Mouse (Mus musculus): ENCODE results near the gene Cftr. TPM values are rescaled to one million over a fixed set of nuclear protein-coding genes. Genes with fewer than 3 reads are reported as not detected.

Gene Cftr
- polyA plus RNA-seq, 1 experiment: not detected

- WGBS: 78% methylated on average over 3 of the region's 3 CpGs
- no peak overlapping the region for H3K4me3 ChIP-seq (replicated peaks; ENCODE audit: control insufficient read depth, low read depth, low read length)
- H3K4me1 ChIP-seq (ENCODE audit: control insufficient read depth, insufficient read depth, low read length): no peaks in the 10 kb centered on the region
- no peak for TF ChIP-seq CTCF (IDR thresholded peaks at IDR 0.05; ENCODE audit: control insufficient read depth, insufficient read depth, low read length)
- TF ChIP-seq POLR2A (IDR thresholded peaks at IDR 0.05; ENCODE audit: borderline replicate concordance, control insufficient read depth, low read depth, low read length): no peak
- H3K27ac ChIP-seq (ENCODE audit: control insufficient read depth, insufficient read depth, low read depth, low read length, poor library complexity): no peak overlapping the region
These were observed 10.2 kb downstream of the Cftr start for GRCm38 (mm10) chr6:18180665-18181064.

GRCm38 (mm10) chr6:18182903-18183302 is 12.4 kb downstream of the Cftr start:
- H3K4me3 ChIP-seq (replicated peaks; ENCODE audit: control insufficient read depth, low read depth, low read length): no peak overlapping the region
- H3K4me1 ChIP-seq (ENCODE audit: control insufficient read depth, insufficient read depth, low read length): no peaks in the 10 kb centered on the region
- H3K27ac ChIP-seq (ENCODE audit: control insufficient read depth, insufficient read depth, low read depth, low read length, poor library complexity): no peak overlapping the region
- TF ChIP-seq POLR2A (IDR thresholded peaks at IDR 0.05; ENCODE audit: borderline replicate concordance, control insufficient read depth, low read depth, low read length): no peak
- no peak for TF ChIP-seq CTCF (IDR thresholded peaks at IDR 0.05; ENCODE audit: control insufficient read depth, insufficient read depth, low read length)

- H3K4me3 ChIP-seq (replicated peaks; ENCODE audit: control insufficient read depth, low read depth, low read length): no peak overlapping the region
- 31% methylated on average over 1 of the region's 1 CpGs for WGBS
- no peak for TF ChIP-seq POLR2A (IDR thresholded peaks at IDR 0.05; ENCODE audit: borderline replicate concordance, control insufficient read depth, low read depth, low read length)
- TF ChIP-seq CTCF (IDR thresholded peaks at IDR 0.05; ENCODE audit: control insufficient read depth, insufficient read depth, low read length): no peak
- no peaks in the 10 kb centered on the region for H3K4me1 ChIP-seq (ENCODE audit: control insufficient read depth, insufficient read depth, low read length)
- no peak overlapping the region for H3K27ac ChIP-seq (ENCODE audit: control insufficient read depth, insufficient read depth, low read depth, low read length, poor library complexity)
These were observed 50.2 kb downstream of the Cftr start for GRCm38 (mm10) chr6:18220691-18221090.

- H3K4me1 ChIP-seq (ENCODE audit: control insufficient read depth, insufficient read depth, low read length): no peaks in the 10 kb centered on the region
- H3K4me3 ChIP-seq (replicated peaks; ENCODE audit: control insufficient read depth, low read depth, low read length): no peak overlapping the region
- H3K27ac ChIP-seq (ENCODE audit: control insufficient read depth, insufficient read depth, low read depth, low read length, poor library complexity): no peak overlapping the region
- 89% methylated on average over 4 of the region's 4 CpGs for WGBS
- TF ChIP-seq CTCF (IDR thresholded peaks at IDR 0.05; ENCODE audit: control insufficient read depth, insufficient read depth, low read length): no peak
- no peak for TF ChIP-seq POLR2A (IDR thresholded peaks at IDR 0.05; ENCODE audit: borderline replicate concordance, control insufficient read depth, low read depth, low read length)
These were observed 52.7 kb downstream of the Cftr start for GRCm38 (mm10) chr6:18223206-18223605.

- TF ChIP-seq CTCF (IDR thresholded peaks at IDR 0.05; ENCODE audit: control insufficient read depth, insufficient read depth, low read length) (no peak), POLR2A (IDR thresholded peaks at IDR 0.05; ENCODE audit: borderline replicate concordance, control insufficient read depth, low read depth, low read length) (no peak)
- WGBS: 75% methylated on average over 3 of the region's 3 CpGs
- Histone ChIP-seq H3K27ac (ENCODE audit: control insufficient read depth, insufficient read depth, low read depth, low read length, poor library complexity) (no peak overlapping the region), H3K4me3 (replicated peaks; ENCODE audit: control insufficient read depth, low read depth, low read length) (no peak overlapping the region), H3K4me1 (ENCODE audit: control insufficient read depth, insufficient read depth, low read length) (no peaks in the 10 kb centered on the region)
These were observed 54.7 kb downstream of the Cftr start for GRCm38 (mm10) chr6:18225157-18225556.

- TF ChIP-seq POLR2A (IDR thresholded peaks at IDR 0.05; ENCODE audit: borderline replicate concordance, control insufficient read depth, low read depth, low read length) (no peak), CTCF (IDR thresholded peaks at IDR 0.05; ENCODE audit: control insufficient read depth, insufficient read depth, low read length) (no peak)
- Histone ChIP-seq H3K27ac (ENCODE audit: control insufficient read depth, insufficient read depth, low read depth, low read length, poor library complexity) (no peak overlapping the region), H3K4me3 (replicated peaks; ENCODE audit: control insufficient read depth, low read depth, low read length) (no peak overlapping the region), H3K4me1 (ENCODE audit: control insufficient read depth, insufficient read depth, low read length) (no peaks in the 10 kb centered on the region)
- WGBS: 58% methylated on average over 1 of the region's 1 CpGs
These were observed 76.0 kb downstream of the Cftr start for GRCm38 (mm10) chr6:18246495-18246894.

GRCm38 (mm10) chr6:18247891-18248463 is 77.5 kb downstream of the Cftr start:
- Histone ChIP-seq H3K27ac (ENCODE audit: control insufficient read depth, insufficient read depth, low read depth, low read length, poor library complexity) (no peak overlapping the region), H3K4me3 (replicated peaks; ENCODE audit: control insufficient read depth, low read depth, low read length) (no peak overlapping the region), H3K4me1 (ENCODE audit: control insufficient read depth, insufficient read depth, low read length) (no peaks in the 10 kb centered on the region)
- WGBS: 75% methylated on average over 2 of the region's 2 CpGs
- TF ChIP-seq POLR2A (IDR thresholded peaks at IDR 0.05; ENCODE audit: borderline replicate concordance, control insufficient read depth, low read depth, low read length) (no peak), CTCF (IDR thresholded peaks at IDR 0.05; ENCODE audit: control insufficient read depth, insufficient read depth, low read length) (no peak)

- WGBS: 58% methylated on average over 4 of the region's 4 CpGs
- no peak overlapping the region for H3K4me3 ChIP-seq (replicated peaks; ENCODE audit: control insufficient read depth, low read depth, low read length)
- TF ChIP-seq CTCF (IDR thresholded peaks at IDR 0.05; ENCODE audit: control insufficient read depth, insufficient read depth, low read length) (no peak), POLR2A (IDR thresholded peaks at IDR 0.05; ENCODE audit: borderline replicate concordance, control insufficient read depth, low read depth, low read length) (no peak)
- H3K27ac ChIP-seq (ENCODE audit: control insufficient read depth, insufficient read depth, low read depth, low read length, poor library complexity): no peak overlapping the region
- H3K4me1 ChIP-seq (ENCODE audit: control insufficient read depth, insufficient read depth, low read length): no peaks in the 10 kb centered on the region
These were observed 78.0 kb downstream of the Cftr start for GRCm38 (mm10) chr6:18248464-18248863.

- 52% methylated on average over 5 of the region's 5 CpGs for WGBS
- no peaks in the 10 kb centered on the region for H3K4me1 ChIP-seq (ENCODE audit: control insufficient read depth, insufficient read depth, low read length)
- no peak overlapping the region for H3K27ac ChIP-seq (ENCODE audit: control insufficient read depth, insufficient read depth, low read depth, low read length, poor library complexity)
- no peak overlapping the region for H3K4me3 ChIP-seq (replicated peaks; ENCODE audit: control insufficient read depth, low read depth, low read length)
- no peak for TF ChIP-seq CTCF (IDR thresholded peaks at IDR 0.05; ENCODE audit: control insufficient read depth, insufficient read depth, low read length)
- no peak for TF ChIP-seq POLR2A (IDR thresholded peaks at IDR 0.05; ENCODE audit: borderline replicate concordance, control insufficient read depth, low read depth, low read length)
These were observed 84.1 kb downstream of the Cftr start for GRCm38 (mm10) chr6:18254586-18254985.

Data from bone marrow, adult 2 months (tissue).